Mouse (Mus musculus): ENCODE measurements at regions not wholly inside any gene's neighbourhood (a gene's known extent, or its start where the extent isn't known, plus 50 kb on each side); places are given as distances from the start of the nearest gene placed in this dataset.

DNA sequence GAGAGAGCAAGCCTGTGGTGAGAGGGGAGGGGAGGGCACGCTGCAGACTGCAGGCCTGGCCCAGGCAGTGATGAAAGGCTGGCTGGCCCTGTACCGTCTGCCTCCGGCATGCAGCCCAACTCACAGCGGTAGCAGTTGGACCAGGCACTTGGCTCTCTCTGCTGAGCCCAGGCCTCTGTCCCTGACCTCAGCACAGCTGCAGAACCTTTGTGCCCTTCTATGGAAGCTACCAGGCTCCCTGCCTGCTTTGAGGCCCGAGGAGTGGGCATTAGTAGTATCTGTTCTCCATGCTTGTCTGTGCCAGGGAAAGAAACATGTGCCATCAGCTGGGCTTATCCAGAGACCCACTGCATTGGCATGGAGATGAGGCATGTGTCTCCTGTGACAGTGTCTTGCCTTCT is 473.2 kb downstream of the Rps24 start:
- Histone ChIP-seq H3K27me3 (ENCODE audit: control insufficient read depth, insufficient read depth, low read length) (no peaks in the 10 kb centered on the region), H3K27ac (ENCODE audit: low read length) (no peak overlapping the region), H3K4me1 (ENCODE audit: control insufficient read depth, insufficient read depth, low read length) (no peaks in the 10 kb centered on the region), H3K9ac (replicated peaks; ENCODE audit: low read depth, low read length) (no peak overlapping the region), H3K4me3 (ENCODE audit: low read depth, low read length) (no peak overlapping the region), H3K36me3 (ENCODE audit: control insufficient read depth, insufficient read depth, low read length) (no peaks in the 10 kb centered on the region), H3K9me3 (ENCODE audit: control insufficient read depth, low read depth, low read length) (no peaks in the 10 kb centered on the region), H3K4me2 (replicated peaks; ENCODE audit: low read depth, low read length) (no peak overlapping the region)
- ATAC-seq (ENCODE audit: insufficient number of reproducible peaks, insufficient read depth, low FRiP score, low read depth): no peak
- 37% methylated on average over 5 of the region's 5 CpGs for WGBS

GRCm38 (mm10) chr14:24960875-24961274 is 473.9 kb downstream of the Rps24 start:
- Histone ChIP-seq H3K27ac (ENCODE audit: low read length) (no peak overlapping the region), H3K4me1 (ENCODE audit: control insufficient read depth, insufficient read depth, low read length) (no peaks in the 10 kb centered on the region), H3K4me3 (ENCODE audit: low read depth, low read length) (no peak overlapping the region), H3K9ac (replicated peaks; ENCODE audit: low read depth, low read length) (no peak overlapping the region), H3K36me3 (ENCODE audit: control insufficient read depth, insufficient read depth, low read length) (no peaks in the 10 kb centered on the region), H3K9me3 (ENCODE audit: control insufficient read depth, low read depth, low read length) (no peaks in the 10 kb centered on the region), H3K4me2 (replicated peaks; ENCODE audit: low read depth, low read length) (no peak overlapping the region), H3K27me3 (ENCODE audit: control insufficient read depth, insufficient read depth, low read length) (no peaks in the 10 kb centered on the region)
- ATAC-seq (ENCODE audit: insufficient number of reproducible peaks, insufficient read depth, low FRiP score, low read depth): no peak
- 65% methylated on average over 3 of the region's 3 CpGs for whole genome bisulfite sequencing

- Histone ChIP-seq H3K9me3 (ENCODE audit: control insufficient read depth, low read depth, low read length) (no peaks in the 10 kb centered on the region), H3K4me3 (ENCODE audit: low read depth, low read length) (no peak overlapping the region), H3K36me3 (ENCODE audit: control insufficient read depth, insufficient read depth, low read length) (no peaks in the 10 kb centered on the region), H3K9ac (replicated peaks; ENCODE audit: low read depth, low read length) (no peak overlapping the region), H3K27me3 (ENCODE audit: control insufficient read depth, insufficient read depth, low read length) (no peaks in the 10 kb centered on the region), H3K27ac (ENCODE audit: low read length) (no peak overlapping the region), H3K4me2 (replicated peaks; ENCODE audit: low read depth, low read length) (no peak overlapping the region), H3K4me1 (ENCODE audit: control insufficient read depth, insufficient read depth, low read length) (no peaks in the 10 kb centered on the region)
- 76% methylated on average over 3 of the region's 3 CpGs for WGBS
- ATAC-seq (ENCODE audit: insufficient number of reproducible peaks, insufficient read depth, low FRiP score, low read depth): no peak
Observed at GRCm38 (mm10) chr14:24961721-24962120, 474.8 kb downstream of the Rps24 start.

- Histone ChIP-seq H3K4me3 (ENCODE audit: low read depth, low read length) (no peak overlapping the region), H3K9me3 (ENCODE audit: control insufficient read depth, low read depth, low read length) (no peaks in the 10 kb centered on the region), H3K4me1 (ENCODE audit: control insufficient read depth, insufficient read depth, low read length) (no peaks in the 10 kb centered on the region), H3K36me3 (ENCODE audit: control insufficient read depth, insufficient read depth, low read length) (no peaks in the 10 kb centered on the region), H3K9ac (replicated peaks; ENCODE audit: low read depth, low read length) (no peak overlapping the region), H3K4me2 (replicated peaks; ENCODE audit: low read depth, low read length) (no peak overlapping the region), H3K27me3 (ENCODE audit: control insufficient read depth, insufficient read depth, low read length) (no peaks in the 10 kb centered on the region), H3K27ac (ENCODE audit: low read length) (no peak overlapping the region)
- ATAC-seq (ENCODE audit: insufficient number of reproducible peaks, insufficient read depth, low FRiP score, low read depth): no peak
- 70% methylated on average over 2 of the region's 2 CpGs for WGBS
Observed at GRCm38 (mm10) chr14:24969584-24969983, 482.7 kb downstream of the Rps24 start.

- Histone ChIP-seq H3K27ac (ENCODE audit: low read length) (no peak overlapping the region), H3K9ac (replicated peaks; ENCODE audit: low read depth, low read length) (no peak overlapping the region), H3K27me3 (ENCODE audit: control insufficient read depth, insufficient read depth, low read length) (no peaks in the 10 kb centered on the region), H3K4me3 (ENCODE audit: low read depth, low read length) (no peak overlapping the region), H3K4me2 (replicated peaks; ENCODE audit: low read depth, low read length) (no peak overlapping the region), H3K36me3 (ENCODE audit: control insufficient read depth, insufficient read depth, low read length) (no peaks in the 10 kb centered on the region), H3K4me1 (ENCODE audit: control insufficient read depth, insufficient read depth, low read length) (no peaks in the 10 kb centered on the region), H3K9me3 (ENCODE audit: control insufficient read depth, low read depth, low read length) (no peaks in the 10 kb centered on the region)
- 93% methylated on average over 7 of the region's 7 CpGs for WGBS
- no peak for ATAC-seq (ENCODE audit: insufficient number of reproducible peaks, insufficient read depth, low FRiP score, low read depth)
Observed at GRCm38 (mm10) chr14:24972357-24972756, 485.4 kb downstream of the Rps24 start.

DNA sequence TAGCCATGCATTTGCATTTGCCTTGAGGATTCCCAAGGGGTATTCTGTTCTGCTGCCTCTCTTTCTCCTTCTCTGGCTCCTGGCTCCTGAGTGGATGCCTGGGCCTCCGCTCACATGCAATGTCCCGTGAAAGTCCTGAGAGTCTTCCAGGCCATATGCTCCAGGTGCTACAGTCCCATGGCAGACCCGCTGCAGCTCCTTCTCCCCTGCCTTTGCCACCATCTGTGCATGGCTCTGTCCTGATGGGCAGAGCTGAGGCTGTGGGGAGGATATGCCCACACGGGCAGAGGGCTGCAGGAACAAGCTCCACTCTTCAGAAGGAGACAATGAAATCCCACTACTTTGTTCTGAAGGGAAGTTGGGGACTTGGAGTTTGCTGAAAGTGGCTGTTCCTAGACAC is 485.9 kb upstream of the Zmiz1 start:
- Histone ChIP-seq H3K9me3 (ENCODE audit: control insufficient read depth, low read depth, low read length) (no peaks in the 10 kb centered on the region), H3K9ac (replicated peaks; ENCODE audit: low read depth, low read length) (no peak overlapping the region), H3K4me1 (ENCODE audit: control insufficient read depth, insufficient read depth, low read length) (no peaks in the 10 kb centered on the region), H3K4me3 (ENCODE audit: low read depth, low read length) (no peak overlapping the region), H3K36me3 (ENCODE audit: control insufficient read depth, insufficient read depth, low read length) (no peaks in the 10 kb centered on the region), H3K27ac (ENCODE audit: low read length) (no peak overlapping the region), H3K4me2 (replicated peaks; ENCODE audit: low read depth, low read length) (no peak overlapping the region), H3K27me3 (ENCODE audit: control insufficient read depth, insufficient read depth, low read length) (no peaks in the 10 kb centered on the region)
- ATAC-seq (ENCODE audit: insufficient number of reproducible peaks, insufficient read depth, low FRiP score, low read depth): no peak
- 86% methylated on average over 4 of the region's 4 CpGs for WGBS

DNA sequence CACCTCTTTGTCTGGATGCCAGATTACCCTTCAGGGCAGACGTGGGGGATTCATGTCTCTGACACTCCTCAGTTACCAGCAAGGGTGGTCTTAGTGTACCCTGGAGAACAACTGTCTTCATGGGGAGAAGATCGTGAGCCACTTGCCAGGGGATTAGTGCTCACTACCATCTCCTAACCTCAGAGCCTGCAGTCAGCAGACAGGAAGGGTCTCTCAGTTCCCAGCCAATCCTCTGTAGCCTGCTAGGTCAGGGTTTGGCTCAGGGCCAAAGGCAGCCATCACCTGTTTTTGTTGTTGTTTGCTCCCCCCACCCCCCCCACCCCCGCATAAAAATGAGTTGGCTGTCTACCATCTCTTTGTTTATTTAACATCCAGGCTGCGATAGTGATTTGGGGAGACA is 485.4 kb upstream of the Zmiz1 start:
- 49% methylated on average over 4 of the region's 4 CpGs for WGBS
- no peak overlapping the region for H3K27ac ChIP-seq (ENCODE audit: low read length)
- H3K4me2 ChIP-seq (replicated peaks; ENCODE audit: low read depth, low read length): no peak overlapping the region
- no peaks in the 10 kb centered on the region for H3K27me3 ChIP-seq (ENCODE audit: control insufficient read depth, insufficient read depth, low read length)
- no peaks in the 10 kb centered on the region for H3K36me3 ChIP-seq (ENCODE audit: control insufficient read depth, insufficient read depth, low read length)
- no peaks in the 10 kb centered on the region for H3K9me3 ChIP-seq (ENCODE audit: control insufficient read depth, low read depth, low read length)
- H3K4me1 ChIP-seq (ENCODE audit: control insufficient read depth, insufficient read depth, low read length): no peaks in the 10 kb centered on the region
- no peak overlapping the region for H3K9ac ChIP-seq (replicated peaks; ENCODE audit: low read depth, low read length)
- no peak for ATAC-seq (ENCODE audit: insufficient number of reproducible peaks, insufficient read depth, low FRiP score, low read depth)
- H3K4me3 ChIP-seq (ENCODE audit: low read depth, low read length): no peak overlapping the region

- Histone ChIP-seq H3K4me1 (ENCODE audit: control insufficient read depth, insufficient read depth, low read length) (no peaks in the 10 kb centered on the region), H3K9me3 (ENCODE audit: control insufficient read depth, low read depth, low read length) (no peaks in the 10 kb centered on the region; the same call in 1 of the 2 replicates), H3K36me3 (ENCODE audit: control insufficient read depth, insufficient read depth, low read length) (no peaks in the 10 kb centered on the region), H3K27ac (ENCODE audit: low read length) (no peak overlapping the region), H3K4me2 (replicated peaks; ENCODE audit: low read depth, low read length) (no peak overlapping the region), H3K4me3 (ENCODE audit: low read depth, low read length) (no peak overlapping the region), H3K27me3 (ENCODE audit: control insufficient read depth, insufficient read depth, low read length) (no peaks in the 10 kb centered on the region), H3K9ac (replicated peaks; ENCODE audit: low read depth, low read length) (no peak overlapping the region)
- WGBS: 85% methylated on average over 8 of the region's 8 CpGs
- ATAC-seq (ENCODE audit: insufficient number of reproducible peaks, insufficient read depth, low FRiP score, low read depth): no peak
Observed at GRCm38 (mm10) chr14:24982489-24982888, 476.5 kb upstream of the Zmiz1 start.

GRCm38 (mm10) chr14:24983279-24983678 is 475.7 kb upstream of the Zmiz1 start:
- no peaks in the 10 kb centered on the region for H3K36me3 ChIP-seq (ENCODE audit: control insufficient read depth, insufficient read depth, low read length)
- H3K9ac ChIP-seq (replicated peaks; ENCODE audit: low read depth, low read length): no peak overlapping the region
- no peaks in the 10 kb centered on the region for H3K27me3 ChIP-seq (ENCODE audit: control insufficient read depth, insufficient read depth, low read length)
- no peak overlapping the region for H3K27ac ChIP-seq (ENCODE audit: low read length)
- no peak for ATAC-seq (ENCODE audit: insufficient number of reproducible peaks, insufficient read depth, low FRiP score, low read depth)
- no peak overlapping the region for H3K4me2 ChIP-seq (replicated peaks; ENCODE audit: low read depth, low read length)
- no peaks in the 10 kb centered on the region for H3K4me1 ChIP-seq (ENCODE audit: control insufficient read depth, insufficient read depth, low read length)
- H3K4me3 ChIP-seq (ENCODE audit: low read depth, low read length): no peak overlapping the region
- no peaks in the 10 kb centered on the region; the same call in 1 of the 2 replicates for H3K9me3 ChIP-seq (ENCODE audit: control insufficient read depth, low read depth, low read length)
